Mouse (Mus musculus) liver, embryonic 14.5 days (tissue): ENCODE measurements around the gene Ccdc106.
"Not testable (repeated sequence)": the region's sequence is repeated elsewhere in the genome, so short reads cannot be mapped to it uniquely, and the experiment has no call there.

ENCODE experiments used
- CTCF ChIP-seq: IDR thresholded peaks from 2 replicates; pipeline ENCODE4 v1.5.1; 2016; ENCODE audit warnings: antibody characterized with exemption, low read depth, control low read depth
- EP300 ChIP-seq: IDR thresholded peaks from 2 replicates; pipeline ENCODE4 v1.6.1; 2016; ENCODE audit warnings: antibody characterized with exemption, low read depth

DNA sequence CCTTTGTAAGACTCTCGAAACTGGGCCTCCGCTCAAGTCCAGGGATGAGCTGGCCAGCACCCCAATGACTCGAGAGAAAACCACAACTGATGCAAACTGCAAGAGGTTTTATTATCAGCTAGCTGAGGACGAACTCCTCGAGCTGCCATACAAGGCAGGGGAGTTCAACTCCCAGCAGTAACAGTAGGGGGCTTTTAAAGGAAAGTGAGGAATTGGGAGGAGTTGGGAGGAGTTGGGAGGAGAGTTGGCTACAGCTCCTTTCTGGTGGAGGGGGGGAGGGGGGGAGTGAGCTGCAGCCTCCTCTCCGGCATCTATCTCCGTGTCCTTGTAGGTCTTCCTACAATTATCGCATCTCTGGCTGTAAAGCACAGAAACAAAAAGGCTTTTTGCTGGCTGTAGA is 17.5 kb upstream of the Ccdc106 start:
- not testable (repeated sequence) for TF ChIP-seq CTCF, EP300
